In the genomic region with DNA sequence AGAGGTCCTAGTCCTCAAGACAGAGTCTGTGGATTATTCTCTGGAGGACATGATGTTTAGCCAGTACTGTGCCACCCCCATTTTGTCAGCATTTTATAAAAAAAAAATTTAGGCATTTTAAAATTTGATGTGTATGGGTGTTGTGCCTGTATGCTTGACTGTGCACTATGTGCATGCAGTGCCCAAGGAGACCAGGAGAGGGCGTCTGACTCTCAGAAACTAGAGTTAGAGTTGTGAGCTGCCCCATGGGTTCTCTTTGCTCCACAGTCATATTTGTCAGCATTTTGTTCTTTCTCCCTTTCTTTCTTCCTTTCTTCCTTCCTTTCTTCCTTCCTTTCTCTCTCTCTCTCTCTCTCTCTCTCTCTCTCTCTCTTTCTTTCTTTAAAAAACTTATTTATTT, we compare ENCODE assay signal across 8 mouse cellular contexts. TPM values are rescaled to one million over a fixed set of nuclear protein-coding genes. Genes with fewer than 3 reads are reported as not detected.
DNase-seq lines count a peak whose midpoint lies in the region; ATAC-seq and TF ChIP-seq lines count a peak whose summit lies in the region.
"Had no signal": no experiment of that assay in that cellular context is flagged by ENCODE, and none has a peak within 500 bp of the region (broad histone marks: within the 10 kb centered on the region; RNA-seq: fewer than 3 reads in every experiment).

No protein-coding gene starts in this region.

- H3K4me3 ChIP-seq in bone marrow macrophage, adult 2 months (ENCODE audit: insufficient read depth, low read length): no peak overlapping the region
- H3K4me3 ChIP-seq in midbrain, embryonic 16.5 days (ENCODE audit: low read depth, low read length): no peak overlapping the region
- H3K4me3 ChIP-seq: erythroblast, embryonic 14.5 days had no signal

- no peaks in the 10 kb centered on the region for H3K27me3 ChIP-seq in midbrain, embryonic 16.5 days (ENCODE audit: control insufficient read depth, insufficient read depth, low read depth, low read length)

- WGBS in midbrain, embryonic 16.5 days: 44% methylated on average over 1 of the region's 1 CpGs

- H3K36me3 ChIP-seq in midbrain, embryonic 16.5 days (ENCODE audit: control insufficient read depth, insufficient read depth, low read length): peaks cover 10% of the 10 kb centered on the region; the same call in 1 of the 2 replicates

- H3K9me3 ChIP-seq in midbrain, embryonic 16.5 days (replicated peaks; ENCODE audit: control insufficient read depth, low read length, poor library complexity, severe bottlenecking): no peaks in the 10 kb centered on the region

- no peak overlapping the region for H3K4me2 ChIP-seq in midbrain, embryonic 16.5 days (ENCODE audit: low read length)

- TF ChIP-seq CTCF in bone marrow macrophage, adult 2 months (IDR thresholded peaks at IDR 0.05; ENCODE audit: low read depth, low read length): peak; percentile 60; the same call in 1 of the 2 replicates

- no peak for TF ChIP-seq POLR2A in bone marrow macrophage, adult 2 months (IDR thresholded peaks at IDR 0.05; ENCODE audit: borderline replicate concordance, low read depth, low read length)

- no peaks in the 10 kb centered on the region for H3K4me1 ChIP-seq in bone marrow macrophage, adult 2 months (ENCODE audit: control insufficient read depth, insufficient read depth, low read length)
- no peaks in the 10 kb centered on the region for H3K4me1 ChIP-seq in midbrain, embryonic 16.5 days (ENCODE audit: control insufficient read depth, insufficient read depth, low read length)

- H3K27ac ChIP-seq in bone marrow macrophage, adult 2 months (ENCODE audit: insufficient read depth, low read depth, low read length): no peak overlapping the region
- H3K27ac ChIP-seq in midbrain, embryonic 16.5 days (ENCODE audit: low read length): no peak overlapping the region

- intact Hi-C loops in left cerebral cortex, postnatal 4 days (cut with DNase I): no loop called here

- DNase-seq in left cerebral cortex, postnatal 4 days: peak; percentile 41
- DNase-seq in left cerebral cortex, adult 18-20 months (ENCODE audit: low spot score in 2 of 2): no peak
- DNase-seq in ES-CJ7 (ENCODE audit: low read depth, low spot score): peak; percentile 42
- peak; percentile 57 to 71 for DNase-seq in natural killer cell, adult 2 months (ENCODE audit: low spot score in 2 of 2)

- no peak for ATAC-seq in erythroid progenitor cell, adult 5-6 weeks (replicated peaks; ENCODE audit: low FRiP score, poor library complexity, severe bottlenecking)
- ATAC-seq in midbrain, embryonic 16.5 days: no peak

- H3K9ac ChIP-seq in midbrain, embryonic 16.5 days (ENCODE audit: low read depth, low read length): no peak overlapping the region

RNA-seq across cellular contexts. Expression of a gene that starts 8.4 kb away (rescaled TPM):
- total RNA-seq in left cerebral cortex, postnatal 4 days (2021): under 1 TPM; 0.48 to 0.88 TPM
- 1 to 10 TPM in 1 of 2 experiments, under 1 TPM in 1; 0.74 to 1.3 TPM for total RNA-seq in left cerebral cortex, adult 18-20 months (2021)
- 41.5 and 58.1 TPM in 2 replicates for polyA plus RNA-seq in bone marrow macrophage, adult 2 months (2012; ENCODE audit: insufficient read depth, insufficient read length, missing spikeins)
- total RNA-seq in erythroid progenitor cell, adult 5-6 weeks (2015; ENCODE audit: low replicate concordance): 2.5 and 2.9 TPM in 2 replicates
- 9.2 TPM in 1 of 2 replicates, not detected in the other for total RNA-seq in erythroid progenitor cell, adult 5-6 weeks (2017; ENCODE audit: low replicate concordance)
- 0.81 and 0.95 TPM in 2 replicates for polyA plus RNA-seq in midbrain, embryonic 16.5 days (2015; fragmentation: Nextera tagmentation; extraction: Ambion mirVana)

RNA-seq across cellular contexts. Expression of a gene that starts 55.3 kb away (rescaled TPM):
- 10 to 100 TPM; 54.8 to 63.2 TPM for total RNA-seq in left cerebral cortex, postnatal 4 days (2021)
- total RNA-seq in left cerebral cortex, adult 18-20 months (2021): 10 to 100 TPM; 14.8 to 19.2 TPM
- 41.8 and 43.4 TPM in 2 replicates for polyA plus RNA-seq in bone marrow macrophage, adult 2 months (2012; ENCODE audit: insufficient read depth, insufficient read length, missing spikeins)
- total RNA-seq in erythroid progenitor cell, adult 5-6 weeks (2015; ENCODE audit: low replicate concordance): 25.6 and 32.4 TPM in 2 replicates
- total RNA-seq in erythroid progenitor cell, adult 5-6 weeks (2017; ENCODE audit: low replicate concordance): 22.1 and 29.0 TPM in 2 replicates
- 66.9 and 71.7 TPM in 2 replicates for polyA plus RNA-seq in midbrain, embryonic 16.5 days (2015; fragmentation: Nextera tagmentation; extraction: Ambion mirVana)

RNA-seq across cellular contexts. Expression of a gene that starts 57.7 kb away (rescaled TPM):
- total RNA-seq in left cerebral cortex, postnatal 4 days (2021): 10 to 100 TPM; 37.9 to 39.9 TPM
- 10 to 100 TPM; 23.5 to 26.2 TPM for total RNA-seq in left cerebral cortex, adult 18-20 months (2021)
- 53.0 and 59.7 TPM in 2 replicates for polyA plus RNA-seq in bone marrow macrophage, adult 2 months (2012; ENCODE audit: insufficient read depth, insufficient read length, missing spikeins)
- total RNA-seq in erythroid progenitor cell, adult 5-6 weeks (2015; ENCODE audit: low replicate concordance): 13.0 and 15.9 TPM in 2 replicates
- total RNA-seq in erythroid progenitor cell, adult 5-6 weeks (2017; ENCODE audit: low replicate concordance): 2.6 and 3.3 TPM in 2 replicates
- polyA plus RNA-seq in midbrain, embryonic 16.5 days (2015; fragmentation: Nextera tagmentation; extraction: Ambion mirVana): 7.4 and 8.2 TPM in 2 replicates

Comparison
In these comparisons a context has a peak if more than half of its experiments do, and no peak if none do; other contexts are left out.
1. DNase-seq: peak in left cerebral cortex, postnatal 4 days (single experiment), ES-CJ7 (single experiment) and natural killer cell, adult 2 months (2 of 2); none in left cerebral cortex, adult 18-20 months (0 of 2).